ENCODE assay signal across 8 mouse cellular contexts in the genomic region with DNA sequence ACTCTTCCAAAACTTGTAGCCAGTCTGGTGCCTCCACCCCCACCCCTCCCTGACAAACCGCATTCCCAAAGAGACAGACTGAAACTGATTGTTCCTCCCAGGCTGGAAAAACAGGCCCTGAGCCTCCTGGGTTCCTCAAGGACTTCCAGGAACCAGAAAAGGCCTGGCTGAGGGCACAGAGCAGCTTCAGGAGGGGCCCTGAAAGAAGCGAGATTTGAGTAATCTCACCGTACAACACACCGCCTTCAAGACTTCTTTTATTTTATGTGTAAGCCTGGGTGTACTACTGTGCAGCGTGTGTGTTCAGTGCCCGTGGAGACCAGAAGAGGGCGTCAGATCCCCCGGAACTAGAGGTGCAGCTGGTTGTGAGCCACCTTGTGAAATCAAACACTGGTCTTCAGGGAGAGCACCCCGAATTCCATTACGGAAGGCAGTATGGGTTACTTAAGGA.
DNase-seq lines count a peak whose midpoint lies in the region; ATAC-seq and TF ChIP-seq lines count a peak whose summit lies in the region.

No protein-coding gene starts in this region.

- H3K27me3 ChIP-seq in ES-Bruce4 (ENCODE audit: control insufficient read depth, insufficient read depth, low read length, poor library complexity, severe bottlenecking) = no peaks in the 10 kb centered on the region
- H3K27me3 ChIP-seq in lung, postnatal 0 days (replicated peaks; ENCODE audit: insufficient read depth, low read length) = no peaks in the 10 kb centered on the region

- TF ChIP-seq EP300 in ES-Bruce4 (IDR thresholded peaks at IDR 0.05; ENCODE audit: insufficient read depth, low read depth, low read length) = no peak
- peak; percentile 51; the same call in 1 of the 2 replicates for TF ChIP-seq EP300 in lung, postnatal 0 days (IDR thresholded peaks at IDR 0.05)

- H3K4me3 ChIP-seq in ES-Bruce4 (ENCODE audit: low read depth, low read length) = no peak overlapping the region
- H3K4me3 ChIP-seq in lung, postnatal 0 days (ENCODE audit: low read depth, low read length) = no peak overlapping the region

- peak; percentile 76 for TF ChIP-seq CTCF in ES-Bruce4 (IDR thresholded peaks at IDR 0.05; ENCODE audit: low read depth, low read length)
- TF ChIP-seq CTCF in lung, postnatal 0 days (IDR thresholded peaks at IDR 0.05) = peak; percentile 71

- DNase-seq in A20 (ENCODE audit: low read depth, low spot score) = peak; percentile 24
- peak; percentile 66 for DNase-seq in lung, postnatal 0 days (ENCODE audit: low spot score)
- no peak for DNase-seq in c-Kit-positive CD71-positive TER-119-positive erythroid progenitor cells, embryonic 14.5 days (ENCODE audit: low spot score)
- DNase-seq in frontal cortex, postnatal 14 days (ENCODE audit: low spot score in 2 of 2) = no peak
- DNase-seq in frontal cortex, adult 2 months (ENCODE audit: extremely low spot score in 1 of 2, low spot score in 1 of 2) = no peak

- TF ChIP-seq POLR2A in ES-Bruce4 (IDR thresholded peaks at IDR 0.05; ENCODE audit: insufficient read depth, low read length) = no peak

- H3K36me3 ChIP-seq in ES-Bruce4 (ENCODE audit: control insufficient read depth, insufficient read depth, low read length, poor library complexity, severe bottlenecking) = no peaks in the 10 kb centered on the region
- no peaks in the 10 kb centered on the region for H3K36me3 ChIP-seq in lung, postnatal 0 days (ENCODE audit: insufficient read depth, low read length)

- no peak overlapping the region for H3K9ac ChIP-seq in ES-Bruce4 (ENCODE audit: low read depth, poor library complexity, severe bottlenecking)
- no peak overlapping the region for H3K9ac ChIP-seq in lung, postnatal 0 days (replicated peaks; ENCODE audit: low read depth)

- H3K4me1 ChIP-seq in ES-Bruce4 (ENCODE audit: control insufficient read depth, insufficient read depth, low read length) = peaks cover 2% of the 10 kb centered on the region
- peaks cover 16% of the 10 kb centered on the region; the same call in 1 of the 2 replicates for H3K4me1 ChIP-seq in lung, postnatal 0 days (ENCODE audit: insufficient read depth, low read depth, low read length)

- 49% methylated on average over 10 of the region's 10 CpGs for WGBS in lung, postnatal 0 days

- ATAC-seq in hematopoietic stem cell, adult 5-6 weeks (replicated peaks in 1 of 2; ENCODE audit: insufficient read depth in 1 of 2, low FRiP score in 2 of 2, low TSS enrichment in 1 of 2, low read depth in 1 of 2, poor library complexity in 2 of 2, severe bottlenecking in 2 of 2) = peak; percentile 40 to 51; a peak in 3 of 4 replicates
- peak; percentile 61 for ATAC-seq in lung, postnatal 0 days
- no peak for ATAC-seq in monocyte, adult 5-6 weeks (replicated peaks; ENCODE audit: insufficient number of reproducible peaks, low FRiP score, low TSS enrichment, poor library complexity, severe bottlenecking)

- no peak overlapping the region for H3K4me2 ChIP-seq in lung, postnatal 0 days (replicated peaks; ENCODE audit: low read depth, low read length)

- H3K27ac ChIP-seq in ES-Bruce4 (ENCODE audit: insufficient read depth, low read length) = no peak overlapping the region
- H3K27ac ChIP-seq in lung, postnatal 0 days (ENCODE audit: low read length) = peak overlapping the region; percentile 78

- H3K9me3 ChIP-seq in ES-Bruce4 (replicated peaks; ENCODE audit: control insufficient read depth, insufficient read depth, low read length, poor library complexity, severe bottlenecking) = no peaks in the 10 kb centered on the region
- H3K9me3 ChIP-seq in lung, postnatal 0 days (ENCODE audit: low read length) = no peaks in the 10 kb centered on the region

Comparison
In these comparisons a context has a peak if more than half of its experiments do, and no peak if none do; other contexts are left out.
1. DNase-seq: peak in A20 (single experiment) and lung, postnatal 0 days (single experiment); none in c-Kit-positive CD71-positive TER-119-positive erythroid progenitor cells, embryonic 14.5 days (single experiment), frontal cortex, postnatal 14 days (0 of 2) and frontal cortex, adult 2 months (0 of 2).